Mouse (Mus musculus) liver, embryonic 16.5 days (tissue): Measurements from ENCODE around the gene Cul9. TPM values are rescaled to one million over a fixed set of nuclear protein-coding genes. Genes with fewer than 3 reads are reported as not detected.
"Not testable (repeated sequence)": the region's sequence is repeated elsewhere in the genome, so short reads cannot be mapped to it uniquely, and the experiment has no call there.

ENCODE experiments used
- ATAC-seq: fragments of 200-750 bp; cut with Nextera tagmentation; 2 replicates; pipeline ENCODE4 v1.8.0; 2017; ENCODE audit warnings: low read depth, mild to moderate bottlenecking, moderate number of reproducible peaks, moderate library complexity
- H3K27ac ChIP-seq: fragments of 300-500 bp; sonication (generic); 2 replicates; pipeline ENCODE4 v1.5.1; 2014; ENCODE audit warnings: mild to moderate bottlenecking, low read length
- H3K27me3 ChIP-seq: fragments of 300-500 bp; sonication (generic); 2 replicates; pipeline ENCODE4 v1.6.1; 2014; ENCODE audit warnings: low read depth, low read length, mixed read lengths; ENCODE audit not compliant: control insufficient read depth, insufficient read depth
- H3K36me3 ChIP-seq: fragments of 300-500 bp; sonication (generic); 2 replicates; pipeline ENCODE4 v1.6.1; 2014; ENCODE audit warnings: mild to moderate bottlenecking; ENCODE audit not compliant: control insufficient read depth, insufficient read depth
- H3K4me1 ChIP-seq: fragments of 300-500 bp; sonication (generic); 2 replicates; pipeline ENCODE4 v1.6.1; 2014; ENCODE audit warnings: low read depth, low read length, mixed read lengths; ENCODE audit not compliant: control insufficient read depth
- H3K4me2 ChIP-seq: fragments of 300-500 bp; sonication (generic); 2 replicates; pipeline ENCODE4 v1.6.1; 2014; ENCODE audit warnings: low read depth, low read length, mixed read lengths
- H3K4me3 ChIP-seq: fragments of 300-500 bp; sonication (generic); 2 replicates; pipeline ENCODE4 v1.5.1; 2014; ENCODE audit warnings: low read depth, mild to moderate bottlenecking, low read length
- H3K9ac ChIP-seq: fragments of 300-500 bp; sonication (generic); 2 replicates; pipeline ENCODE4 v1.6.1; 2014; ENCODE audit warnings: low read depth, low read length
- H3K9me3 ChIP-seq: fragments of 300-500 bp; sonication (generic); replicated peaks from 2 replicates; pipeline ENCODE4 v1.6.1; 2016; ENCODE audit warnings: low read length; ENCODE audit not compliant: control insufficient read depth
- WGBS: fragments of 180-500 bp; shearing (Covaris S2); extraction: QIAGEN DNeasy Blood & Tissue Kit; methylation state at CpG from one replicate; pipeline ENCODE4 v1.1.7; 2014; ENCODE audit not compliant: insufficient replicate concordance; 5-methylcytosine and 5-hydroxymethylcytosine counted together
- polyA plus RNA-seq: library from polyadenylated mRNA; unstranded; fragments of >200 nt; fragmentation: Nextera tagmentation; extraction: Ambion mirVana; gene quantifications from 2 replicates; pipeline ENCODE4 v1.2.1, GENCODE M21; 2015

Gene Cul9
- polyA plus RNA-seq, 1 experiment from 2014 or later = 0.60 TPM

- H3K27ac ChIP-seq = no peak overlapping the region
- WGBS = 57% methylated on average over 14 of the region's 14 CpGs
- ATAC-seq = no peak
- H3K4me2 ChIP-seq = no peak overlapping the region
- H3K36me3 ChIP-seq = no peaks in the 10 kb centered on the region
- no peak overlapping the region for H3K4me3 ChIP-seq
- H3K4me1 ChIP-seq = no peaks in the 10 kb centered on the region
- no peaks in the 10 kb centered on the region for H3K27me3 ChIP-seq
- no peak overlapping the region for H3K9ac ChIP-seq
- no peaks in the 10 kb centered on the region for H3K9me3 ChIP-seq
Measured at GRCm38 (mm10) chr17:46503847-46504638, 42.1 kb downstream of the Cul9 start.

DNA sequence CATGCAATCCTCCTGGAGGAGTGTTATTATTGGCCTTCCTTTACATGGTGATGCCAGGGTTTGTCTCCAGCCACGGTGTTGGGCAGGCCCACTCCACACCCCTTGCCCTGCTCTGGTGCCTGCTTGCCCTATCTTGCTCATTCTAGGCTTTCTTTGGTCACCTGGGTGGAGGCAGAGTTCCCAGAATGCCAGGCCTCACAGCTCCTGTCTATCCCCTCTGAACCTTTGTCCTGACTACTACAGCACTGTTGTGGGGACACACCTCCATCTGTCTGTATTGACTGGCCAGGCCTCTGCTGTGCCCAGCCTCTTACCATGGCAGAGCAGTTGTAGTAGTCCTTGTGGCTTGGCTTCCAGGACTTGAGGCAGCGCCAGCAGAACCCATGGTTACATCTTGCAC lies 43.4 kb downstream of the Cul9 start:
- Histone ChIP-seq H3K36me3 (no peaks in the 10 kb centered on the region), H3K4me2 (no peak overlapping the region), H3K27ac (no peak overlapping the region), H3K4me1 (no peaks in the 10 kb centered on the region; the same call in 1 of the 2 replicates), H3K9me3 (no peaks in the 10 kb centered on the region), H3K4me3 (no peak overlapping the region), H3K27me3 (no peaks in the 10 kb centered on the region; the same call in 1 of the 2 replicates), H3K9ac (no peak overlapping the region)
- WGBS = 55% methylated on average over 2 of the region's 2 CpGs
- no peak for ATAC-seq

GRCm38 (mm10) chr17:46497956-46498355 lies 48.2 kb downstream of the Cul9 start:
- no peaks in the 10 kb centered on the region for H3K9me3 ChIP-seq
- H3K27ac ChIP-seq = no peak overlapping the region
- H3K27me3 ChIP-seq = peaks cover 9% of the 10 kb centered on the region; the same call in 1 of the 2 replicates
- no peak overlapping the region for H3K9ac ChIP-seq
- H3K4me2 ChIP-seq = no peak overlapping the region
- no peaks in the 10 kb centered on the region for H3K36me3 ChIP-seq
- ATAC-seq = no peak
- H3K4me1 ChIP-seq = peaks cover 10% of the 10 kb centered on the region
- H3K4me3 ChIP-seq = no peak overlapping the region
- 72% methylated on average over 8 of the region's 8 CpGs for WGBS

DNA sequence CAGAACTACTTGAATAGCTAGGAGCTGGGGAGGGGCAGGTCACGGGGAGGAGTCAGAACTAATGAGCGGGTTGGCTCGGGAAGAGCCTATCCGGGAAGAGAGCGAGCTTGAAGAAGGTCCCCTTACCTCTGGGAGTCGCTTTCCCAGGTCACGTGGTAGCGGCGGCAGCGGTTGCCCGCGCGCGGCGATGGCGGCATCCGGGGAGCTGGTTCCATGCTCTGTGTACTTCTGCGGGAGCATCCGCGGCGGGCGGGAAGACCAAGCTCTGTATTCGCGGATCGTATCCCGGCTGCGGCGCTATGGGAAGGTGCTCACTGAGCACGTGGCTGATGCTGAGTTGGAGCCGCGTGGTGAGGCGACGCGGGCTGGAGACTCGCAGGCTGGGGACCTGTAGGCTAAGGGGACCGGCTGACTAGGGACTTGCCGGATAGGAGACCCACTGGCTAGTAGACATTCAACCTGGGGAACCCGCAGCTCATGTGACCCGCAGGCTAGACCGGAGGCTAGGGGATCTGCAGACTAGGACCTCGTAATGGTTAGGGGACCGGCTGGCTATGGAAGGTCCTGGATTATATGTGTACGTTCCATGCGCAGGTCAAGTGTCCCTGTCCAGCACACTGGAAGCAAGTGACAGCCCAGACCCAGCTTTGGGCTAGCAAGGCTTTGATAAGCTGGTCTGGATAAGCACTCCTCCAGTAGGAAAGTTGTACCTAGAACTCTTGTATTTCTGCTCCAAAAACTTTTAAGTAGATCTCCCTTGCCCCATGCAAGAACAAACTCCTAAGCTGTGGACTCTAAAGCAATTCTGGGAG lies 49.4 kb downstream of the Cul9 start, which contains the start of gene Dnph1:
Dnph1 (plus strand) TSS at position 89 of the 812 bp plus-strand sequence.
- Histone ChIP-seq H3K4me3 (peak within 1 kb of the TSS; percentile 70), H3K27me3 (peaks cover 12% of the 10 kb centered on the region; the same call in 1 of the 2 replicates), H3K9me3 (no peaks in the 10 kb centered on the region), H3K4me2 (peak within 1 kb of the TSS; percentile 91), H3K27ac (no peak within 1 kb of the TSS), H3K4me1 (peaks cover 10% of the 10 kb centered on the region), H3K9ac (peak within 1 kb of the TSS; percentile 71), H3K36me3 (no peaks in the 10 kb centered on the region)
- under 1% methylated on average over 44 of the region's 44 CpGs for WGBS
- peak; percentile 98 for ATAC-seq

DNA sequence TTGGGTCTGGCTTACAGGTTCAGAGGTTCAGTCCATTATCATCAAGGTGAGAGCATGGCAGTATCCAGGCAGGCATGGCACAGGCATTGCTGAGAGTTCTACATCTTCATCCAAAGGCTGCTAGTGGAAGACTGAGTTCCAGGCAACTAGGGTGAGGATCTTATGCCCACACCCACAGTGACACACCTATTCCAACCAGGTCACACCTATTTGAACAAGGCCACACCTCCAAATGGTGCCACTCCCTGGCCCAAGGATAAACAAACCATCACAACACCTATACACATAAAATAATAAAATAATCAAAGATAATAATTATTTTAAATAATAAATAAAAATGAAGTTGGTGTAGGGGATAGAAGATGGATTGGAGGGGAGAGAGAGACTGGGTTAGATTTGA lies 50.1 kb downstream of the Cul9 start:
- not testable (repeated sequence) for H3K27ac ChIP-seq, H3K4me3 ChIP-seq, H3K4me1 ChIP-seq, H3K36me3 ChIP-seq, H3K9ac ChIP-seq, H3K9me3 ChIP-seq
- ATAC-seq = peak; percentile 40; the same call in 1 of the 2 replicates
- Histone ChIP-seq H3K4me2 (0 out of 2 replicates have a peak overlapping the region, but pooled peaks have one; percentile 91), H3K27me3 (peaks cover 12% of the 10 kb centered on the region; the same call in 1 of the 2 replicates)

- Histone ChIP-seq H3K4me2 (no peak overlapping the region), H3K27ac (no peak overlapping the region), H3K4me3 (no peak overlapping the region), H3K27me3 (peaks cover 12% of the 10 kb centered on the region; the same call in 1 of the 2 replicates), H3K4me1 (peaks cover 10% of the 10 kb centered on the region), H3K36me3 (no peaks in the 10 kb centered on the region), H3K9ac (no peak overlapping the region), H3K9me3 (no peaks in the 10 kb centered on the region)
- 64% methylated on average over 5 of the region's 5 CpGs for WGBS
- no peak for ATAC-seq
Measured at GRCm38 (mm10) chr17:46495486-46495885, 50.7 kb downstream of the Cul9 start.

- Histone ChIP-seq H3K27me3 (peaks cover 60% of the 10 kb centered on the region), H3K9ac (no peak within 1 kb of the TSS), H3K4me3 (peak within 1 kb of the TSS; percentile 29; the same call in 1 of the 2 replicates)
Measured at GRCm38 (mm10) chr17:46487431-46487830, 58.8 kb downstream of the Cul9 start, which contains the start of gene Ttbk1. TSS of gene Ttbk1 (minus strand) at chr17:46487675.

DNA sequence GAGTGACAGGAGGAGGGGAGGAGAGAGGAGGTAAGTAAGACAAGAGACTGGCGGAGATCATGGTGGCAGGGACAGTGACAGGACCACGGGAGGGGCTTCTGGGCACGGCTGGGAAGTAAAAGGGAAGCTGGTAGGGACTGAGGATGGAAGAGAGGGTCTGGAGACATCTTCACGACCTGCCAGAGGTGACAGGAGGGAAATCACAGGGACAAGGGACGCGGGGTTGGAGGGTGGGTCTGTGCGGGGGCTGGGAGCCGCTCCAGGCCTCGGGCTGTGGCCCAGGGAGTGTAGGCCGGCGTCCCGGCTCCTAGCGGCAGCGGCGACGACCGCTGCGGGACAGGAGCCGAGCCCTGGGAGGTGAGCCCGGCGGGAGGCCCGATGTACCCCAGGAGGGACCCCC lies 59.2 kb downstream of the Cul9 start:
- H3K4me2 ChIP-seq = peak overlapping the region; percentile 27; the same call in 1 of the 2 replicates
- H3K4me1 ChIP-seq = no peaks in the 10 kb centered on the region; the same call in none of the 2 replicates
- no peak overlapping the region for H3K27ac ChIP-seq
- H3K27me3 ChIP-seq = peaks cover 60% of the 10 kb centered on the region
- no peaks in the 10 kb centered on the region for H3K9me3 ChIP-seq
- H3K9ac ChIP-seq = no peak overlapping the region
- no peak for ATAC-seq
- 3% methylated on average over 22 of the region's 22 CpGs for WGBS
- peak overlapping the region; percentile 29; the same call in 1 of the 2 replicates for H3K4me3 ChIP-seq
- H3K36me3 ChIP-seq = no peaks in the 10 kb centered on the region

More at GRCm38 (mm10) chr17:46487431-46487830, 58.8 kb downstream of the Cul9 start, which contains the start of gene Ttbk1:
- no peaks in the 10 kb centered on the region; the same call in none of the 2 replicates for H3K4me1 ChIP-seq
- no peak for ATAC-seq
- H3K4me2 ChIP-seq = peak within 1 kb of the TSS; percentile 27; the same call in 1 of the 2 replicates
- WGBS = 2% methylated on average over 39 of the region's 49 CpGs
- no peaks in the 10 kb centered on the region for H3K36me3 ChIP-seq
- H3K9me3 ChIP-seq = no peaks in the 10 kb centered on the region
- no peak within 1 kb of the TSS for H3K27ac ChIP-seq
